Mouse (Mus musculus) forebrain, embryonic 12.5 days (tissue): ENCODE results near the gene Timm44. TPM values are rescaled to one million over a fixed set of nuclear protein-coding genes. Genes with fewer than 3 reads are reported as not detected.

Experiments
- ATAC-seq: fragments of 200-750 bp; cut with Nextera tagmentation; 2 replicates; pipeline ENCODE4 v1.8.0; 2017; ENCODE audit warnings: moderate TSS enrichment; ENCODE audit not compliant: low FRiP score
- H3K27ac ChIP-seq: fragments of 300-500 bp; sonication (generic); 2 replicates; pipeline ENCODE4 v1.5.1; 2016; ENCODE audit warnings: mild to moderate bottlenecking
- H3K27me3 ChIP-seq: fragments of 300-500 bp; sonication (generic); 2 replicates; pipeline ENCODE4 v1.6.1; 2016; ENCODE audit warnings: mild to moderate bottlenecking
- H3K36me3 ChIP-seq: fragments of 300-500 bp; sonication (generic); replicated peaks from 2 replicates; pipeline ENCODE4 v1.6.1; 2016; ENCODE audit warnings: mild to moderate bottlenecking
- H3K4me1 ChIP-seq: fragments of 300-500 bp; sonication (generic); 2 replicates; pipeline ENCODE4 v1.6.1; 2016
- H3K4me2 ChIP-seq: fragments of 300-500 bp; sonication (generic); 2 replicates; pipeline ENCODE4 v1.6.1; 2016; ENCODE audit warnings: mild to moderate bottlenecking, moderate library complexity
- H3K4me3 ChIP-seq: fragments of 300-500 bp; sonication (generic); replicated peaks from 2 replicates; pipeline ENCODE4 v1.5.1; 2016; ENCODE audit warnings: mild to moderate bottlenecking
- H3K9ac ChIP-seq: fragments of 300-500 bp; sonication (generic); 2 replicates; pipeline ENCODE4 v1.6.1; 2016; ENCODE audit warnings: mild to moderate bottlenecking
- H3K9me3 ChIP-seq: fragments of 300-500 bp; sonication (generic); 2 replicates; pipeline ENCODE4 v1.6.1; 2016
- WGBS: fragments of 180-500 bp; shearing (Covaris S2); methylation state at CpG from one replicate; pipeline ENCODE4 v1.1.7; 2016; 5-methylcytosine and 5-hydroxymethylcytosine counted together
- polyA plus RNA-seq: library from polyadenylated mRNA; unstranded; fragments of >200 nt; fragmentation: Nextera tagmentation; extraction: Ambion mirVana; gene quantifications from 2 replicates; pipeline ENCODE4 v1.2.1, GENCODE M21; 2016

The Timm44 gene
- polyA plus RNA-seq, 1 experiment from 2014 or later, result 55.6 TPM

GRCm38 (mm10) chr8:4313254-4314124, 37.8 kb upstream of the Timm44 start:
- Histone ChIP-seq H3K36me3 (peaks cover 38% of the 10 kb centered on the region), H3K9me3 (no peaks in the 10 kb centered on the region), H3K4me2 (no peak overlapping the region), H3K4me1 (no peaks in the 10 kb centered on the region), H3K27ac (no peak overlapping the region), H3K27me3 (no peaks in the 10 kb centered on the region), H3K9ac (no peak overlapping the region), H3K4me3 (no peak overlapping the region)
- ATAC-seq, result no peak
- 89% methylated on average over 3 of the region's 3 CpGs for WGBS

- H3K36me3 ChIP-seq, result peaks cover 52% of the 10 kb centered on the region
These were observed 36.4 kb upstream of the Timm44 start for GRCm38 (mm10) chr8:4312104-4312503.

GRCm38 (mm10) chr8:4305838-4306237, 30.1 kb upstream of the Timm44 start:
- Histone ChIP-seq H3K27me3 (no peaks in the 10 kb centered on the region), H3K4me1 (no peaks in the 10 kb centered on the region), H3K36me3 (peaks cover 97% of the 10 kb centered on the region), H3K9me3 (no peaks in the 10 kb centered on the region), H3K9ac (no peak overlapping the region), H3K4me2 (no peak overlapping the region), H3K4me3 (no peak overlapping the region), H3K27ac (no peak overlapping the region)
- WGBS, result 94% methylated on average over 2 of the region's 2 CpGs
- ATAC-seq, result no peak

More at GRCm38 (mm10) chr8:4312104-4312503, 36.4 kb upstream of the Timm44 start:
- Histone ChIP-seq H3K4me3 (no peak overlapping the region), H3K4me2 (no peak overlapping the region), H3K27ac (no peak overlapping the region), H3K9ac (no peak overlapping the region), H3K9me3 (no peaks in the 10 kb centered on the region), H3K4me1 (no peaks in the 10 kb centered on the region), H3K27me3 (no peaks in the 10 kb centered on the region)
- no peak for ATAC-seq

- H3K36me3 ChIP-seq, result peaks cover 96% of the 10 kb centered on the region
- no peak overlapping the region for H3K27ac ChIP-seq
- no peaks in the 10 kb centered on the region for H3K4me1 ChIP-seq
- no peaks in the 10 kb centered on the region for H3K27me3 ChIP-seq
- no peak for ATAC-seq
- H3K4me2 ChIP-seq, result no peak overlapping the region
- no peaks in the 10 kb centered on the region for H3K9me3 ChIP-seq
- 82% methylated on average over 3 of the region's 3 CpGs for WGBS
- H3K4me3 ChIP-seq, result no peak overlapping the region
- no peak overlapping the region for H3K9ac ChIP-seq
These were observed 28.4 kb upstream of the Timm44 start for GRCm38 (mm10) chr8:4304124-4304547.

GRCm38 (mm10) chr8:4297822-4298221, 22.1 kb upstream of the Timm44 start:
- Histone ChIP-seq H3K36me3 (peaks cover 93% of the 10 kb centered on the region), H3K27me3 (no peaks in the 10 kb centered on the region), H3K4me3 (no peak overlapping the region), H3K9me3 (no peaks in the 10 kb centered on the region), H3K4me2 (no peak overlapping the region), H3K27ac (no peak overlapping the region), H3K9ac (no peak overlapping the region), H3K4me1 (no peaks in the 10 kb centered on the region)
- ATAC-seq, result no peak
- WGBS, result 98% methylated on average over 4 of the region's 4 CpGs

- Histone ChIP-seq H3K4me3 (no peak overlapping the region), H3K9ac (no peak overlapping the region), H3K4me1 (no peaks in the 10 kb centered on the region), H3K27ac (no peak overlapping the region), H3K9me3 (no peaks in the 10 kb centered on the region), H3K27me3 (no peaks in the 10 kb centered on the region), H3K4me2 (no peak overlapping the region), H3K36me3 (peaks cover 85% of the 10 kb centered on the region)
- 90% methylated on average over 5 of the region's 5 CpGs for WGBS
- no peak for ATAC-seq
These were observed 17.0 kb upstream of the Timm44 start for GRCm38 (mm10) chr8:4292738-4293137.

GRCm38 (mm10) chr8:4276111-4276465, 375 bp upstream of the Timm44 start:
- ATAC-seq, result no peak
- Histone ChIP-seq H3K9ac (peak overlapping the region; percentile 81), H3K9me3 (no peaks in the 10 kb centered on the region), H3K4me2 (peak overlapping the region; percentile 75), H3K4me1 (peaks cover 6% of the 10 kb centered on the region), H3K36me3 (peaks cover 27% of the 10 kb centered on the region), H3K27me3 (no peaks in the 10 kb centered on the region), H3K4me3 (peak overlapping the region; percentile 75), H3K27ac (peak overlapping the region; percentile 43; the same call in 1 of the 2 replicates)
- 28% methylated on average over 9 of the region's 9 CpGs for WGBS

GRCm38 (mm10) chr8:4269609-4270008, 6.1 kb downstream of the Timm44 start:
- Histone ChIP-seq H3K9ac (no peak overlapping the region), H3K4me2 (no peak overlapping the region), H3K4me3 (no peak overlapping the region), H3K27me3 (no peaks in the 10 kb centered on the region), H3K9me3 (no peaks in the 10 kb centered on the region), H3K27ac (no peak overlapping the region), H3K36me3 (peaks cover 90% of the 10 kb centered on the region), H3K4me1 (peaks cover under 1% of the 10 kb centered on the region)
- ATAC-seq, result no peak
- WGBS, result 88% methylated on average over 6 of the region's 6 CpGs

GRCm38 (mm10) chr8:4267627-4268026, 8.1 kb downstream of the Timm44 start:
- Histone ChIP-seq H3K9me3 (no peaks in the 10 kb centered on the region), H3K27ac (no peak overlapping the region), H3K4me2 (no peak overlapping the region), H3K4me1 (no peaks in the 10 kb centered on the region), H3K36me3 (peaks cover 95% of the 10 kb centered on the region), H3K27me3 (no peaks in the 10 kb centered on the region), H3K9ac (no peak overlapping the region), H3K4me3 (no peak overlapping the region)
- 0 out of 2 replicates have a peak, but pooled peaks have one; percentile 51 for ATAC-seq
- 80% methylated on average over 15 of the region's 15 CpGs for WGBS

- 93% methylated on average over 15 of the region's 15 CpGs for WGBS
- no peaks in the 10 kb centered on the region for H3K9me3 ChIP-seq
- ATAC-seq, result no peak
- H3K9ac ChIP-seq, result no peak overlapping the region
- H3K4me2 ChIP-seq, result no peak overlapping the region
- no peak overlapping the region for H3K4me3 ChIP-seq
- H3K27me3 ChIP-seq, result no peaks in the 10 kb centered on the region
- H3K27ac ChIP-seq, result no peak overlapping the region
- H3K4me1 ChIP-seq, result no peaks in the 10 kb centered on the region
- H3K36me3 ChIP-seq, result peaks cover 99% of the 10 kb centered on the region
These were observed 10.4 kb downstream of the Timm44 start for GRCm38 (mm10) chr8:4265160-4265914.

GRCm38 (mm10) chr8:4263105-4263791, 12.5 kb downstream of the Timm44 start:
- no peak overlapping the region for H3K9ac ChIP-seq
- no peak overlapping the region for H3K4me2 ChIP-seq
- H3K27me3 ChIP-seq, result no peaks in the 10 kb centered on the region
- peaks cover 86% of the 10 kb centered on the region for H3K36me3 ChIP-seq
- no peak for ATAC-seq
- peaks cover 11% of the 10 kb centered on the region for H3K4me1 ChIP-seq
- H3K4me3 ChIP-seq, result no peak overlapping the region
- H3K27ac ChIP-seq, result no peak overlapping the region
- 89% methylated on average over 8 of the region's 8 CpGs for WGBS
- H3K9me3 ChIP-seq, result no peaks in the 10 kb centered on the region

- Histone ChIP-seq H3K4me2 (no peak overlapping the region), H3K9ac (no peak overlapping the region)
- WGBS, result 83% methylated on average over 4 of the region's 4 CpGs
These were observed 15.9 kb downstream of the Timm44 start for GRCm38 (mm10) chr8:4259805-4260170.

More at GRCm38 (mm10) chr8:4259805-4260170, 15.9 kb downstream of the Timm44 start:
- H3K4me3 ChIP-seq, result no peak overlapping the region; the same call in 1 of the 2 replicates
- H3K9me3 ChIP-seq, result no peaks in the 10 kb centered on the region
- H3K27me3 ChIP-seq, result no peaks in the 10 kb centered on the region
- H3K36me3 ChIP-seq, result peaks cover 80% of the 10 kb centered on the region
- H3K4me1 ChIP-seq, result peaks cover 29% of the 10 kb centered on the region
- H3K27ac ChIP-seq, result peak overlapping the region; percentile 97
- ATAC-seq, result no peak
